Mouse (Mus musculus): ENCODE results near the gene Fgfr2. TPM values are rescaled to one million over a fixed set of nuclear protein-coding genes. Genes with fewer than 3 reads are reported as not detected.

The Fgfr2 gene
- polyA plus RNA-seq, 1 experiment, result 14.8 TPM

DNA sequence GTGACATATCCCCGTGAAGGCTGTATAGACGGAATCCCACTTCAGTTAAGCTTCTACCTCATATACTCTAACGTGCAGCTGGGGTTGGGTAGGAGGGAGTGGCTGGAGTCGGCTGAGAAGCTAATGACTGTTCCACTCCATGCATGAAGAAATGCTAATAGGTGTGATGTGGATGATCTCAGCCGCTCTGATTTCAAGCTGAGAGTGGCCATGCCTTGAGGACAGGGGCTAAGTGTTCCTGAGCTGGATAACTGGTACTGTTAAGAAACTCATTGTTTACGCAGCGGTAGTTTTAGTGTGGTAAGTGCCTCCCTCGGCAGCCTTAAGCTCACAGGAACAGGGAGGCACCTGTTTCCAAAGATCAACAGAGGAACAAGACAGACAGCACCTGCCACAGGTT is 1819.8 kb downstream of the Fgfr2 start:
- H3K4me1 ChIP-seq (ENCODE audit: control insufficient read depth, insufficient read depth, low read length), result no peaks in the 10 kb centered on the region
- DNase-seq, result no peak
- H3K36me3 ChIP-seq (ENCODE audit: control insufficient read depth, insufficient read depth, low read length), result no peaks in the 10 kb centered on the region
- TF ChIP-seq POLR2A (IDR thresholded peaks at IDR 0.05; ENCODE audit: low read depth, low read length), result no peak
- no peak overlapping the region for H3K4me3 ChIP-seq (ENCODE audit: insufficient read depth, low read depth, low read length)
- no peaks in the 10 kb centered on the region for H3K27me3 ChIP-seq (replicated peaks; ENCODE audit: control insufficient read depth, insufficient read depth, low read length)
- no peak overlapping the region for H3K27ac ChIP-seq (ENCODE audit: insufficient read depth, low read depth, low read length)
- WGBS, result 48% methylated on average over 8 of the region's 8 CpGs

DNA sequence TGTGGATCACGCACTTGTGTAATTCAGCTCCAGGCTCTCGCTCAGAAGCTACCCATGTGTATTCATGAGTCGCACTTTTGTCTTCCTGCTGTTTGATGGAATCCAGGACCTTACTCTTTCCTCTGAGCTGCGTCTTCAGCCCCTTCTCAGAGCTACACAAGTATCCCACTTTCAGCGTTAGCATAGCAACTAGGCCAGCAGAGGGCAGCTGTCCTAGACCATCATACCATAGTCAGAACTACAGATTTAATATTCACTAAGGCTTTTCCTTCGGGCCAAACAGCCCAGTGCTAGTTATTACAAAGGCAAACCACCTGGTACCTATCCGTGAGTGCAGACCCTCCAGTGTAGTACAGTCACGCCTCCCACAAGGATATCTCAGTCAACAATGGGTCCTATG is 1826.0 kb downstream of the Fgfr2 start:
- Histone ChIP-seq H3K27me3 (replicated peaks; ENCODE audit: control insufficient read depth, insufficient read depth, low read length) (no peaks in the 10 kb centered on the region), H3K27ac (ENCODE audit: insufficient read depth, low read depth, low read length) (no peak overlapping the region), H3K4me1 (ENCODE audit: control insufficient read depth, insufficient read depth, low read length) (no peaks in the 10 kb centered on the region), H3K4me3 (ENCODE audit: insufficient read depth, low read depth, low read length) (no peak overlapping the region), H3K36me3 (ENCODE audit: control insufficient read depth, insufficient read depth, low read length) (no peaks in the 10 kb centered on the region)
- TF ChIP-seq CTCF (conservative IDR thresholded peaks at IDR 0.05; ENCODE audit: insufficient read depth, insufficient read length, low read depth, low read length) (no peak), POLR2A (IDR thresholded peaks at IDR 0.05; ENCODE audit: low read depth, low read length) (no peak)
- no peak for DNase-seq
- WGBS, result 76% methylated on average over 8 of the region's 8 CpGs

DNA sequence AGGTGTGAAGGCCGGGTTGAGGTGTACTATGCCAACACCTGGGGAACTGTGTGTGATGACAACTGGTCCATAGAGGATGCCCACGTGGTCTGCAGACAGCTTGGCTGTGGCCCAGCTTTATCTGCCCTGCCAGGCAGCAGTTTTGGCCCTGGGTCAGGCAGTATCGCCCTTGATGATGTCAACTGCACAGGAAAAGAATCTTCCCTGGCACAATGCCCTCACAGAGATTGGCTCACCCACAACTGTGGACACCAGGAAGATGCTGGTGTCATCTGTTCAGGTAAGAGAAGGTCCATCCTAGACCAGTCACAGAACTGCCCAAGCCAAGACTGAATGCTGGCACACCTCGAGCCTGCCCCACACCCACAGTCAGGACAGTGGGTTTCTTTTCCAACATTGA is 1857.3 kb downstream of the Fgfr2 start:
- Histone ChIP-seq H3K36me3 (ENCODE audit: control insufficient read depth, insufficient read depth, low read length) (no peaks in the 10 kb centered on the region), H3K4me3 (ENCODE audit: insufficient read depth, low read depth, low read length) (no peak overlapping the region), H3K27me3 (replicated peaks; ENCODE audit: control insufficient read depth, insufficient read depth, low read length) (no peaks in the 10 kb centered on the region), H3K27ac (ENCODE audit: insufficient read depth, low read depth, low read length) (no peak overlapping the region), H3K4me1 (ENCODE audit: control insufficient read depth, insufficient read depth, low read length) (no peaks in the 10 kb centered on the region)
- no peak for DNase-seq
- WGBS, result 73% methylated on average over 4 of the region's 4 CpGs
- no peak for TF ChIP-seq CTCF (conservative IDR thresholded peaks at IDR 0.05; ENCODE audit: insufficient read depth, insufficient read length, low read depth, low read length)
- no peak for TF ChIP-seq POLR2A (IDR thresholded peaks at IDR 0.05; ENCODE audit: low read depth, low read length)

DNA sequence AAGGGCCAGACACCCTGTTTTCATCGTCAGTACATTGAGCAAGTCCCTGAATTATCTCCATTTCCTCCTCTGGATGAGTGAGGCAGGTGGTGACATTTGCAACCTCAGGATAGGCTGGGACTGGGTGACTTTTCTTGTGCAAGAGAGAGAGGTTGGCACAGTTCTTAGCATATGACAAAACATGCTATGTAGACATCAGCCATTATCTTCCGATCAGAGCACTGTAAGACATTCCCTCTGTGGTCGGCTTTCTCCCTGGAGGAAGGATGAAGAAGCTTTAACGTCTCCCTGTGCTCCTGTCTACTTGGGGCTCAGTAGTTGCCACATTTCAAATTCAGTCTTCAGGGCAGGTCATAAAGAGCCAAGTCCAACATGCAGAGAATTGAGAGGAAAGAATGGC is 1858.9 kb downstream of the Fgfr2 start:
- no peak for DNase-seq
- Histone ChIP-seq H3K4me3 (ENCODE audit: insufficient read depth, low read depth, low read length) (no peak overlapping the region), H3K27me3 (replicated peaks; ENCODE audit: control insufficient read depth, insufficient read depth, low read length) (no peaks in the 10 kb centered on the region), H3K36me3 (ENCODE audit: control insufficient read depth, insufficient read depth, low read length) (no peaks in the 10 kb centered on the region), H3K4me1 (ENCODE audit: control insufficient read depth, insufficient read depth, low read length) (no peaks in the 10 kb centered on the region), H3K27ac (ENCODE audit: insufficient read depth, low read depth, low read length) (no peak overlapping the region)
- TF ChIP-seq CTCF (conservative IDR thresholded peaks at IDR 0.05; ENCODE audit: insufficient read depth, insufficient read length, low read depth, low read length) (no peak), POLR2A (IDR thresholded peaks at IDR 0.05; ENCODE audit: low read depth, low read length) (no peak)
- 87% methylated on average over 4 of the region's 4 CpGs for WGBS

DNA sequence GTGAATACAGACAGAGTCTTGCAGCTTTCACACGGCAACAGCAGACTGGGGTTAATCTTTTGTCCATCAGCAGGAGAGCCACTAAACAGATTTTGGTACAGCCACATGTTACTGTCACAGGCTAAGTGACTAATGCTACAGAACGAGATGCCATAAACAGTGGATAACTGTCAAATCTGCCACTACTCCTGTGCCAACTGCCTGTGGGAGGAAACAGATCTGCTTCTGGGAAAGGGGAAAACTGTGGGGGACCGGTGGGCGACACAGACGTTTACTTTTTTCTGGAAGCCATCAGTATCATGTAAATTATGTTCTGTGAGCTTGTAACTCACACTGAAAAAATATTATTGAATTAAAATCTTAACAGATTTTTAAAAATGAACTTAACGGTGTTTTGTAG is 1862.2 kb downstream of the Fgfr2 start:
- Histone ChIP-seq H3K4me3 (ENCODE audit: insufficient read depth, low read depth, low read length) (no peak overlapping the region), H3K27me3 (replicated peaks; ENCODE audit: control insufficient read depth, insufficient read depth, low read length) (no peaks in the 10 kb centered on the region), H3K36me3 (ENCODE audit: control insufficient read depth, insufficient read depth, low read length) (no peaks in the 10 kb centered on the region), H3K27ac (ENCODE audit: insufficient read depth, low read depth, low read length) (no peak overlapping the region), H3K4me1 (ENCODE audit: control insufficient read depth, insufficient read depth, low read length) (no peaks in the 10 kb centered on the region)
- no peak for TF ChIP-seq POLR2A (IDR thresholded peaks at IDR 0.05; ENCODE audit: low read depth, low read length)
- TF ChIP-seq CTCF (conservative IDR thresholded peaks at IDR 0.05; ENCODE audit: insufficient read depth, insufficient read length, low read depth, low read length), result no peak
- 37% methylated on average over 6 of the region's 6 CpGs for WGBS
- no peak for DNase-seq

DNA sequence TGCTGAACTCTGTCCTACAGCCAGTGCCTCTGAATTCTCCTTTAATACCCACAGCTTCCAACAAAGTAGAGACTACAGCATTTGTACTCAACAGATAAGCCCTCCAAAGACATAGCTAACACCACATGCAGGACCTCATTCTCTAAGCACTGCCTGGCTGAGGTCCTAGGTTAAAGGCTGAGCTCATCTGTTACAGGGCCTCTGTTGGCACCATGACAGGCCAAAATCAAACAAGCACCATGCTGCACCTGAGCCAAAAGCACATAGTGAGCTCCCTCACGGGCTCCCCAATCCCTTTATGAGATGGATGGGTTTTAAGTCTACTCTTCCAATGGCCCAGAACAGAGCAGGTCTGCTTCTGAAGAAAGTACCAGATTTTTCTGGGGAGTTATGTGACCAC is 1865.8 kb downstream of the Fgfr2 start:
- Histone ChIP-seq H3K4me3 (ENCODE audit: insufficient read depth, low read depth, low read length) (no peak overlapping the region), H3K27me3 (replicated peaks; ENCODE audit: control insufficient read depth, insufficient read depth, low read length) (no peaks in the 10 kb centered on the region), H3K27ac (ENCODE audit: insufficient read depth, low read depth, low read length) (no peak overlapping the region), H3K4me1 (ENCODE audit: control insufficient read depth, insufficient read depth, low read length) (no peaks in the 10 kb centered on the region), H3K36me3 (ENCODE audit: control insufficient read depth, insufficient read depth, low read length) (no peaks in the 10 kb centered on the region)
- no peak for TF ChIP-seq POLR2A (IDR thresholded peaks at IDR 0.05; ENCODE audit: low read depth, low read length)
- TF ChIP-seq CTCF (conservative IDR thresholded peaks at IDR 0.05; ENCODE audit: insufficient read depth, insufficient read length, low read depth, low read length), result no peak
- 71% methylated on average over 1 of the region's 1 CpGs for WGBS
- DNase-seq, result no peak

DNA sequence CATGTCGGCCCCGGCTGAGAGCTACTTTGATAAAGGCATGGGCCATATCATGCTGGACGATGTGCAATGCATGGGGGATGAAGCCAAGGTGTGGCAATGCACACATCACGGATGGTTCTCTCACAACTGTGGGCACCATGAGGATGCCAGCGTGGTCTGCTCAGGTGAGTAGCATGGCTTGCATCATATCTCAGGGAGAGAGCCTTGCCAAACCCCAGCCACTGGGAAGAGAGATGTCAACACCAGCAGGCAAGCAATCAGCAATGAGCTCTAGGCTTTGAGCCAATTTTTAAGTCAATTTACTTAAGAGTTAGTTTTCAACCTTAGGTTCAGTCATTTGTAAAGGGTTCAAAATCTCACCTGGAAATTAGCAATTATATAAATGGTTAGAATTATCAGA is 1866.3 kb downstream of the Fgfr2 start:
- TF ChIP-seq POLR2A (IDR thresholded peaks at IDR 0.05; ENCODE audit: low read depth, low read length) (no peak), CTCF (conservative IDR thresholded peaks at IDR 0.05; ENCODE audit: insufficient read depth, insufficient read length, low read depth, low read length) (no peak)
- Histone ChIP-seq H3K27me3 (replicated peaks; ENCODE audit: control insufficient read depth, insufficient read depth, low read length) (no peaks in the 10 kb centered on the region), H3K36me3 (ENCODE audit: control insufficient read depth, insufficient read depth, low read length) (no peaks in the 10 kb centered on the region), H3K4me3 (ENCODE audit: insufficient read depth, low read depth, low read length) (no peak overlapping the region), H3K4me1 (ENCODE audit: control insufficient read depth, insufficient read depth, low read length) (no peaks in the 10 kb centered on the region), H3K27ac (ENCODE audit: insufficient read depth, low read depth, low read length) (no peak overlapping the region)
- WGBS, result 92% methylated on average over 5 of the region's 5 CpGs
- no peak for DNase-seq

DNA sequence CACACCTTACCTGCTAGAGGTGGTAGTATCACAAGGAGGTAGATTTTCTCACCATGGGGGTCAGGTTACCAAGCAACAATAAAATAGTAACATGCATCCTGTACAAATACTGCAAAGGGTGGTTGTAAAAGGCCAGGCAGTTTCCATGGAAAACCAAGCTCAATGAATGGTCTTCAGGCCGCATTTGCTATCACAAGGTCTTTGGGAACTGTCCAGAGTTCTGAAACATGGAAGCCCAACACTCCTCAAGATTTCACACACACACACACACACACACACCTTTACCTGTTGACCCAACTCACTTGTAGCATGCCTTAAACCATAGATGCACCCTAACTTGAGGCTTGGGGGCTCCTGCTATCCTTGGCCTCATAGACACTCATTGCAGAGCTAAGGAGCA is 1878.2 kb downstream of the Fgfr2 start:
- Histone ChIP-seq H3K27ac (ENCODE audit: insufficient read depth, low read depth, low read length) (no peak overlapping the region), H3K4me3 (ENCODE audit: insufficient read depth, low read depth, low read length) (no peak overlapping the region), H3K27me3 (replicated peaks; ENCODE audit: control insufficient read depth, insufficient read depth, low read length) (no peaks in the 10 kb centered on the region), H3K4me1 (ENCODE audit: control insufficient read depth, insufficient read depth, low read length) (no peaks in the 10 kb centered on the region), H3K36me3 (ENCODE audit: control insufficient read depth, insufficient read depth, low read length) (no peaks in the 10 kb centered on the region)
- 5% methylated on average over 1 of the region's 1 CpGs for WGBS
- no peak for DNase-seq
- no peak for TF ChIP-seq POLR2A (IDR thresholded peaks at IDR 0.05; ENCODE audit: low read depth, low read length)
- no peak for TF ChIP-seq CTCF (conservative IDR thresholded peaks at IDR 0.05; ENCODE audit: insufficient read depth, insufficient read length, low read depth, low read length)

Data from kidney, adult 2 months (tissue).